Mouse (Mus musculus) frontal cortex, adult (tissue): Measurements from ENCODE around the gene Gdpd1.
"Not testable (repeated sequence)": the region's sequence is repeated elsewhere in the genome, so short reads cannot be mapped to it uniquely, and the experiment has no call there.

Source experiments
- ATAC-seq: cut with Nextera tagmentation; 2 replicates; pipeline ENCODE4 v1.9.2; 2017; ENCODE audit warnings: mild to moderate bottlenecking, moderate library complexity, mixed read lengths; ENCODE audit not compliant: low TSS enrichment

The Gdpd1 gene

DNA sequence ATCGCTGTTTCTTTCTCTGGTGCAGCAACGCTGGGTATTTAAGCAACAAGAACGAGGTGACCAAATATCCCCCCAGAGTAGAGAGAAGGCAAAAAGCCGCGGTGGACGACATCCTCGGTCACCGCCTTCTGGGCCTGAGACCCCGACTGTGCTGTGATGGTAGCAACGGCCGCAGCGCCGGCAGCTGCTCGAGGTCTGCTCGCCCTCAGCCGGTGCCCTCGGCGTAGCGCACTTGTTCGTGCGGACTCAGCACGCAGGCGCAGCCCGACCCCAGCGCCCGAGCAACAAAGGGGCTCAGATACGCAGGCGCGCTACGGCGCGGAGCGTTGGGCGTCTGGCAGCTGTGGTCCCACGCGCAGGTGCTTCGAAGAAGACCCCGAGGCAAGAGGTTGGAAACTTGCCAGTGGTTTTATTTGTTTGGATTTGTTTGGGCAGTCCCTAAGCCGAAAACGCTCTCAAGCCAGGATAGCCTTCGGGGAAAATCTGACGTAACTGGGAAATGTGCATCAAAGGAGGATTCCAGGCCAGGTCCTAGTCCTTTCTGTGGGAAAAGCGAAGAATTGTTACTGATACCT, at the start of gene Gdpd1:
TSS of gene Gdpd1 (minus strand) at position 197 of the 575 bp plus-strand sequence.
- ATAC-seq = peak; percentile 96

GRCm38 (mm10) chr11:87121864-87122263, 48.0 kb upstream of the Gdpd1 start:
- no peak for ATAC-seq

DNA sequence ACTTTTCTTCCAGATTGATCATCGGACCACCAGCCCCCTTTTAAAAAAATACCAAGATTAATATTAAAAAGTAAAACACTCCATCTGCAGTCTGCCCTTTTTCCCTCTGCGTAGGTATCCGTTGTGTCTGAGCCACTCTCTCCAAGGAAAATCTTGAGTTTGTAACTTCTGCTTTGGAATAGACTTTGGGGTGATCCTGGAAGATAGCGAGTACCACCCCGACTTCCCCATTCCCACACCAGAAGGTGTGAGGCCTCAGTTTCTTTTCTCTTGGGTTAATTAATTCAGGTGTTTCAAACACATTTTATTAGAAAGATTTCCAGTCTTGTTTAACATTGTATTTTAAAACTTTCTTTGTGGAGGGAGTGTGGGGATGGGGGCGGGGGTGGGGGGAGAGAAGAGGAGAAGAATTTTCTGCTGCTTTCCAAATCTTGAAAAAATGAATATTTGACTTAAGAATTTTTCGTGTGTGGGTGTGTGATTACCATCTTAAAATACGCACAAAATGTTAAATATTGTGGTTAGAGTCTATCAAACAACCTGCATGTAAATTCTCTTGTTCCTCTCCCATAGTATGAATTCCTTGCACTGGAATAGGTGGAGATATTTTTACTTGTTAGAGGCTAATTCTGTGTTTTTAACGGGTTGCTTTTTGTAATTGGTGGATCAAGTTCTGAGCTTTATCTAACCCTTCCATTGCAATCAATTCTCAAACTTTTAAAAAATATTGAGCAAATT, 36.5 kb upstream of the Gdpd1 start:
- ATAC-seq = no peak

DNA sequence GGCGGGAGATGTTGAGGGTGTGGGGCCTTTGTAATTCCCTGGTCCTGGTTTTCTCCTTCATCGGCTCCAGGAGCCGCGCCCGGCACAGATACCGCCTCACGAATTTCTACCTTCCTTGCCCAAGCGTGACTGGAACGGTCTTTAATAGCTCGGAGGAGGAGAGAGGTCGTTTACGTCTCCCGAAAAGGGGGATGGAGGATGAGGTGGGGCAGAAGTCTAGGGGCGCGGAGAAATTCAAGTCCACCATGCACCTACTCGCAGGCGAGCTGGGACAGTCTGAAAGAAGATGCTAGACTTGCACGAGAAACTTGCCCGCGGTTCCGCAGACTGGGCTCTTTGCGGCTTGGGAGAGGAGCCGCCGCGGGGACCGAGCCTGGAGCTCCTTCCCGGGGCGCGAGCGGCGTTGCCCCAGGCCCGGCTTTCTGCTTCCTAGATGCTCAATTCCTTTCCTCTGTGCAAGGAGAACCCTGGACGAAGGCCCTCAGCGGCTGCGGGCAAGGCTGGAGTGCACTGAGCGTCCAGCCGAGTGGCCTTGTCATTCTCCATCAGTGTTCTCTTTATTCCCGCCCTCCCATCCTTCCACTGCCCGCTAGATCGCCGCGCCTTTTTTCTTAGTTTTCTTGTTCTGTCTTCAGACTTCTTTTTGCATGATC, 35.8 kb upstream of the Gdpd1 start:
- ATAC-seq = no peak; the same call in 1 of the 2 replicates

DNA sequence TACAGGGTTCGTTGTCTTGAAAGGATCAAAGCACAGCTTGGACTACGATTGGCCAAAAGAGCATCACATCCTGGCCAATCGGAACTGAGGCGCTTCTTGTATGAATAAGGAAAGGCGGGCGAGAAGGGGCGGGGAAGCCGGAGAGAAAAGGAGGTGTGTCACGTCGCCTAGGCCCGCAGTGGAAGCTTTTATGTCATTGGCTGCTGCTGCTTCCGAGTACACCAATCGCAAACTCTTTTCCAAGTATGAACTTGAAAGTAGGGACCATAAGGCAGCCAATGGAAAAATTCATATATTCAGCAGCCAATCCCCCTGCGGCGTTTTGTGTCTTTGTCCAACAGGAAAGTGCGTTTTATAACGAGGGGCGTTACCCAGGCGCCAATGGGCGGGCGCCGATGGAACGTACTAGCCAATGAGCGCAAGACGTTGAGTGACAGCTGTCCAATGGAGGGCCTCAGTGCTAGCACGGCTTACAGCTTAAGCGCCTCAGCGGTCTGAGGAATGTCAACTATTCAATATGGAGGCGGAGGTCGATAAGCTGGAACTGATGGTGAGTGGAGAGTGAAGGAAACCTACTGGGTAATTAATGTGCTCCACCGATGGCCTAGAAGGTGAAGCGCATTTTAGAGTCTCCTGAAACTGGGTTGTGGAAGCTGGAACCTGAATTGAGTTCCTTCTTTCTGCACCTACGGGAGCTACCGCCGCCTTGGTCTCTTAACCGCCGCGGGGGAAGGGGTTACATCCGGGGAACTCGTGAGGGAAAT, 35.1 kb upstream of the Gdpd1 start, which contains the start of gene Ska2:
TSS of gene Ska2 (plus strand) at position 480 of the 764 bp plus-strand sequence.
- ATAC-seq = peak; percentile 98

DNA sequence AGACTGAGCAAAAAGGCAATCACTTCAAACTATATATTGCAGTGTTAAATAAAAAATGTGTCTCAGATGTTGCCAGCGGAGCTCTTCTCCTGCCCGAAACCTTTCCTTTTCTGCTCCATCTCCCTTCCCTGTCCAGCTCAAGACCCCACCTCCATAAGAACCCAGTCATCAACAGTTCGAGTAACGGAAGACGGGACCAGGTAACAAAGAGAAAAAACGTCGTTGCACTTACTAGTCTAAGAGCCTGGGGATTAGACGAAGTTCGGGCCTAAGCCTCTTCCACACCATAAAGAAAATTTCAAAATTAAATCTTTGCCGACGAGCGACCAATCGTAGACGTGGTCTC, 34.5 kb upstream of the Gdpd1 start, which contains the start of gene Prr11:
TSS of gene Prr11 (minus strand) at position 300 of the 346 bp plus-strand sequence.
- ATAC-seq = no peak

DNA sequence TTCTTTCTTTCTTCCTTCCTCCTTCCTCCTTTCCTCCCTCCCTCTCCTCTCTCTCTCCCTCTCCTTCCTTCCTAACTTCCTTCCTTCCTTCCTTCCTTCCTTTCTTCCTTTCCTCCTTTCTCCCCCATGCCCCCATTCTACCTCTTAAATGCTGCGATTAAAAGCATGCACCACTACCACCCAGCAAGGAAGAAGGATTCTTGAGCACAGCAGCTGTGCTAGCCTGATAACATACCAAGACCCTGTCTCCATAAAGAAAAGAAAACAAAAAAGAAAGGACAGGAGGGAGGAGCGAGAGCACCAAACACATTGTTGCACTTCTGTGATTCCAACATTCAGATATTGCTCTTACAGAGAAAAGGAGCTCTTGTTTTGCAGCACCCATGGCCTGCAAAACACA, 13.3 kb upstream of the Gdpd1 start:
- no peak for ATAC-seq

GRCm38 (mm10) chr11:87086290-87086984, 12.6 kb upstream of the Gdpd1 start, which contains the start of gene Smg8:
Gene Smg8, minus strand, starts transcription at chr11:87086774.
- ATAC-seq = peak; percentile 97

- no peak for ATAC-seq
Observed at GRCm38 (mm10) chr11:87085461-87085860, 11.6 kb upstream of the Gdpd1 start.

GRCm38 (mm10) chr11:87083712-87084111, 9.8 kb upstream of the Gdpd1 start:
- no peak for ATAC-seq

GRCm38 (mm10) chr11:87073343-87073865, 458 bp downstream of the Gdpd1 start:
- peak; percentile 93 for ATAC-seq

GRCm38 (mm10) chr11:87062087-87062486, 11.8 kb downstream of the Gdpd1 start:
- ATAC-seq = no peak

GRCm38 (mm10) chr11:87060410-87060809, 13.5 kb downstream of the Gdpd1 start:
- ATAC-seq = no peak

DNA sequence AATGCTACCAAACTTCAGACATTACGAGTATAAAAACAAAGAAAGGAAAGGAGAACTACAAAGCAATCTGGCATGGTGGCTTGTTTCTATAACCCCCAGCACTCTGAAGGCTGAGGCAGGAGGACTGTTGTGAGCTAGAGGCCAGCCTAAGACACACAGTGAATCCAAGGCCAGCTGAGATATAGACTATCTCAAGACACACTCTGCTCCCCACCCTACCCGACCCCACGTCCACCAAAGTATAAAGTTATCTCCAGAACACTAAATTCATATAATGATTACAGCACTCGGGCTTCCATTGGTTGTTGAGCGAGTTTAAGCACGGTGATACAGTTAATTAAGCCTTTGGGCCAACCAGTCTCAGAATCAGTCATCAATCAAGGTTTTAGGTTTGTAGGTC, 17.6 kb downstream of the Gdpd1 start:
- no peak for ATAC-seq

DNA sequence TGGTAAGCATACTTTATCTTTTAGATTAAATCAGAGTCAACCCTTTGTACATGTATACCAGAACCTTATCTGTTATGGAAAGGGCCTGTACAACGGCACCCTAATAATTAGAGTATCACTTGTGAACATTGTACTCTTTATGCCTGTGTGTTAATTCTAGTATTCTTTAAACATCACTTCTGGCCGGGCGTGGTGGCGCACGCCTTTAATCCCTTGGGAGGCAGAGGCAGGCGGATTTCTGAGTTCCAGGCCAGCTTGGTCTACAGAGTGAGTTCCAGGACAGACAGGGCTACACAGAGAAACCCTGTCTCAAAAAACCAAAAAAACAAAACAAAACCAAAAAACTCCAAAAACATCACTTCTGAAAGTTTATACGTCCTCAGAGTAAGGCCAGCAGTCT, 25.0 kb downstream of the Gdpd1 start:
- not testable (repeated sequence) for ATAC-seq

GRCm38 (mm10) chr11:87046968-87047367, 26.9 kb downstream of the Gdpd1 start:
- no peak for ATAC-seq

- no peak for ATAC-seq
Observed at GRCm38 (mm10) chr11:87043052-87043451, 30.8 kb downstream of the Gdpd1 start.

DNA sequence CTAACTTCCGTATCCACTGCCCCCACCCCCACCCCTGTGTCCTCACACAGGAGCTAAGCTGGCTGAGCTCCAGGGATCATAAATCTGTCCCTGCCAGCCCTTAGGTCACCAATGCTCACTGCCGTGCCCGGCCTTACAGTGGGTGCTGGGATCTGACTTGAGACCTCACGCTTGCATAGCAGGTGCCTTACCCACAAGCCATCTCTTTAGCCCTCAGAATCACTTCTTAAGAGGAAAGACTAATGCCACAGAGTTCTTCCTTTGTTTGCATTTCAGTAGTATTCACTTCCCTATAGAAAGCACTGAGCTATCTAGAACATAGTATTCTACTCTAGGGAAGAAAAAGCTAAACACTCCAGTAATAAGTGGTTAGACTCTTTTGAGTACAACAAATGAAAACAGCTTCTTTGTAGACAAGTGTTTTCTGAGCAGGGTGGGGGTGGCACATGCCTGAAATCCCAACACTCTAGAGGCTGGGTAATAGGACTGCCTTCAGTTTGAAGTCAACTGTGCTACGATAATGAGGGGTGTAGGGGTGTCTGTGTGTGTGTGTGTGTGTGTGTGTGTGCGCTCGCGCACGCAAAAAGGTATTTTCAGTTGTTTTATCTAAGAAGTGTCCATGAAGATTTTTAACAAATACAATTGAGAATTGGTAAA, 34.4 kb downstream of the Gdpd1 start:
- ATAC-seq = no peak

GRCm38 (mm10) chr11:87036180-87036579, 37.7 kb downstream of the Gdpd1 start:
- ATAC-seq = no peak

DNA sequence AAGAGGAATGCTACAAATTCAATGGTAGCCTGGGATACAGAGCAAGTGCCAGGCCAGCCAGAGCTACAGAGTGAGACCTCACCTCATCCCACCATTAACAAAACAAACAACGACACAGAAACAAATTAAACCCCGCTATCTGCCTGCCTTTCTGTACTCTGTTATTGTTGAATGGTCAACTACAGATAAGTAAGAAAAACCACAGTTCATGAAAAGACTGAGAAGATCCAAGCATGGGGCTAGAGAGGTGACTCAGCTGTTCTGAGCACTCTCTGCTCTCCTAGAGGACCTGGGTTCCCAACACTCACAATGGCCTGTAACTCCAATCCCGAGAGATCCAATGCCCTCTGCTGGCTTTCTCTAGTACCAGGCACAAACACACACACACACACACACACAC, 45.6 kb downstream of the Gdpd1 start:
- ATAC-seq = no peak
